Mouse (Mus musculus) ovary, postnatal 36 days (tissue): ENCODE measurements at regions not wholly inside any gene's neighbourhood (a gene's known extent, or its start where the extent isn't known, plus 50 kb on each side); places are given as distances from the start of the nearest gene placed in this dataset.
"Not testable (repeated sequence)": the region's sequence is repeated elsewhere in the genome, so short reads cannot be mapped to it uniquely, and the experiment has no call there.

Experiments used
- DNase-seq: peaks from one replicate; pipeline ENCODE4 v3.0.0; 2022; ENCODE audit warnings: low spot score, mixed read lengths

GRCm38 (mm10) chr13:6837446-6837845 lies 188.9 kb upstream of the Pfkp start:
- no peak for DNase-seq

- DNase-seq, result no peak
These were observed 188.5 kb upstream of the Pfkp start for GRCm38 (mm10) chr13:6837075-6837422.

- peak; percentile 48 for DNase-seq
These were observed 187.9 kb upstream of the Pfkp start for GRCm38 (mm10) chr13:6836351-6837074.

GRCm38 (mm10) chr13:6829882-6830281 lies 181.3 kb upstream of the Pfkp start:
- no peak for DNase-seq

GRCm38 (mm10) chr13:6829346-6829745 lies 180.8 kb upstream of the Pfkp start:
- DNase-seq, result no peak

GRCm38 (mm10) chr13:6828601-6829330 lies 180.2 kb upstream of the Pfkp start:
- not testable (repeated sequence) for DNase-seq

GRCm38 (mm10) chr13:6802243-6803157 lies 153.9 kb upstream of the Pfkp start:
- DNase-seq, result no peak

GRCm38 (mm10) chr13:6767936-6768588 lies 119.5 kb upstream of the Pfkp start:
- no peak for DNase-seq

GRCm38 (mm10) chr13:6757151-6757550 lies 108.6 kb upstream of the Pfkp start:
- no peak for DNase-seq

GRCm38 (mm10) chr13:6751599-6751998 lies 103.0 kb upstream of the Pfkp start:
- no peak for DNase-seq

- no peak for DNase-seq
These were observed 102.6 kb upstream of the Pfkp start for GRCm38 (mm10) chr13:6751149-6751548.

GRCm38 (mm10) chr13:6741916-6742315 lies 93.3 kb upstream of the Pfkp start:
- DNase-seq, result no peak

- no peak for DNase-seq
These were observed 88.5 kb upstream of the Pfkp start for GRCm38 (mm10) chr13:6736984-6737566.
